Mouse (Mus musculus): ENCODE measurements at regions not wholly inside any gene's neighbourhood (a gene's known extent, or its start where the extent isn't known, plus 50 kb on each side); places are given as distances from the start of the nearest gene placed in this dataset.

GRCm38 (mm10) chr16:78247189-78247588 lies 54.1 kb upstream of the Cxadr start:
- no peak for DNase-seq (ENCODE audit: low spot score in 2 of 2)

- no peak for DNase-seq (ENCODE audit: low spot score in 2 of 2)
Measured at GRCm38 (mm10) chr16:78242678-78243077, 58.6 kb upstream of the Cxadr start.

GRCm38 (mm10) chr16:78240152-78240551 lies 61.1 kb upstream of the Cxadr start:
- DNase-seq (ENCODE audit: low spot score in 2 of 2) = no peak

- DNase-seq (ENCODE audit: low spot score in 2 of 2) = no peak
Measured at GRCm38 (mm10) chr16:78238052-78238701, 63.1 kb upstream of the Cxadr start.

- DNase-seq (ENCODE audit: low spot score in 2 of 2) = no peak
Measured at GRCm38 (mm10) chr16:78237641-78238051, 63.6 kb upstream of the Cxadr start.

- no peak for DNase-seq (ENCODE audit: low spot score in 2 of 2)
Measured at GRCm38 (mm10) chr16:78236746-78237640, 64.3 kb upstream of the Cxadr start.

GRCm38 (mm10) chr16:78232205-78232604 lies 69.1 kb upstream of the Cxadr start:
- no peak for DNase-seq (ENCODE audit: low spot score in 2 of 2)

- no peak for DNase-seq (ENCODE audit: low spot score in 2 of 2)
Measured at GRCm38 (mm10) chr16:78229013-78229412, 72.3 kb upstream of the Cxadr start.

GRCm38 (mm10) chr16:78222377-78222776 lies 78.9 kb upstream of the Cxadr start:
- DNase-seq (ENCODE audit: low spot score in 2 of 2) = no peak

- DNase-seq (ENCODE audit: low spot score in 2 of 2) = no peak
Measured at GRCm38 (mm10) chr16:78221781-78222180, 79.5 kb upstream of the Cxadr start.

GRCm38 (mm10) chr16:78217633-78218032 lies 83.7 kb upstream of the Cxadr start:
- no peak for DNase-seq (ENCODE audit: low spot score in 2 of 2)

GRCm38 (mm10) chr16:78216752-78217351 lies 84.4 kb upstream of the Cxadr start:
- no peak for DNase-seq (ENCODE audit: low spot score in 2 of 2)

GRCm38 (mm10) chr16:78211687-78212086 lies 89.6 kb upstream of the Cxadr start:
- DNase-seq (ENCODE audit: low spot score in 2 of 2) = no peak

- DNase-seq (ENCODE audit: low spot score in 2 of 2) = no peak
Measured at GRCm38 (mm10) chr16:78208321-78208720, 93.0 kb upstream of the Cxadr start.

- no peak for DNase-seq (ENCODE audit: low spot score in 2 of 2)
Measured at GRCm38 (mm10) chr16:78204332-78204731, 97.0 kb upstream of the Cxadr start.

- no peak for DNase-seq (ENCODE audit: low spot score in 2 of 2)
Measured at GRCm38 (mm10) chr16:78200044-78200830, 101.1 kb upstream of the Cxadr start.

GRCm38 (mm10) chr16:78199252-78199651 lies 102.0 kb upstream of the Cxadr start:
- no peak for DNase-seq (ENCODE audit: low spot score in 2 of 2)

GRCm38 (mm10) chr16:78198642-78199121 lies 102.6 kb upstream of the Cxadr start:
- peak; percentile 69 to 77 for DNase-seq (ENCODE audit: low spot score in 2 of 2)

- peak; percentile 70 to 78 for DNase-seq (ENCODE audit: low spot score in 2 of 2)
Measured at GRCm38 (mm10) chr16:78197252-78197896, 103.9 kb upstream of the Cxadr start.

GRCm38 (mm10) chr16:78170627-78171605 lies 130.4 kb upstream of the Cxadr start:
- no peak for DNase-seq (ENCODE audit: low spot score in 2 of 2)

All from urinary bladder, postnatal 36 days (tissue).